Comparison of ENCODE assay signal across 8 mouse cellular contexts in the genomic region with DNA sequence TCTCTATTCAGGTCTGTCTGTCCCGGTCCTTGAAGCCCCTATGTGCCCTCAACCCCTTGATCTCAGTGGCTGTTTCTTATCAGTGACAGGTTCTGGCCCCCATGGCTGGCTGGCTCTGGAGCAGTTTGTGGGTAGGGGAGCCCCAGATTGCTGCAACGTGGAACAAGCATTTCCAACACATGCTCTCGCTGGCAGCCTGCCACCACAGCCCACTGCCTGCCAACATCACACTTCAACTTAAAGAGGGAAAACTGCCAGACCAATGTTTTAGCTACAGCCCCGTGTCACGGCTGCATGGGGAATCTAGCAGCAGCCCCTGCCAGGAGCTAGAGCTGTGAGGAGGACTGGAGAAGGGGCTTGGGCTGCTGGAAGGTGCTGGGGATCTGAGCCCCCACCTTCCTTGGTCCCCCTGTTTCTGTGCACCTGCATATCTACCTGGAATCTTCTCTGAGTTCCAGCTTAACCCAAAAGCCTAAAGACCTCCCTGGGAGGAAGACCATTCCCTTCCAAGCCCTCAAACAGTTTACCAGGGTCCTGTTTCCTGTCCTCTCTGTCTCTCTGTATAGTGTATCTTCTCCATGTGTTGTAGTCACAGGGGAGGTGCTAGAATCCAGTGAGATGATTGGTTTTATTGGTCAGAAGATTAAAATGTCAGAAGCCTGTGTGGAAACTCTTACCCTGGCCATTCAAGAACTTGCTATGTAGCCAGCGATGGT. TPM values are rescaled to one million over a fixed set of nuclear protein-coding genes. Genes with fewer than 3 reads are reported as not detected.
A peak's percentile ranks its signal among the peaks of the same experiment; 100 is the strongest.
DNase-seq lines count a peak whose midpoint lies in the region; ATAC-seq and TF ChIP-seq lines count a peak whose summit lies in the region.

No protein-coding gene starts in this region.

- H3K4me1 ChIP-seq in hindbrain, postnatal 0 days (ENCODE audit: insufficient read depth, low read length): 0 out of 2 replicates have a peak, but pooled peaks cover 6% of the 10 kb centered on the region
- H3K4me1 ChIP-seq in lung, postnatal 0 days (ENCODE audit: insufficient read depth, low read depth, low read length): no peaks in the 10 kb centered on the region; the same call in 1 of the 2 replicates

- TF ChIP-seq EP300 in lung, postnatal 0 days (IDR thresholded peaks at IDR 0.05): no peak

- H3K9me3 ChIP-seq in hindbrain, postnatal 0 days (ENCODE audit: low read length): no peaks in the 10 kb centered on the region
- no peaks in the 10 kb centered on the region for H3K9me3 ChIP-seq in lung, postnatal 0 days (ENCODE audit: low read length)

- peak; percentile 37 for DNase-seq in kidney, postnatal 14 days
- no peak for DNase-seq in kidney, adult 11 months
- peak; percentile 51 to 69 for DNase-seq in cerebellum, postnatal 25 days
- DNase-seq in hindbrain, postnatal 0 days (ENCODE audit: low spot score): peak; percentile 84
- DNase-seq in lung, postnatal 0 days (ENCODE audit: low spot score): peak; percentile 82
- no peak for DNase-seq in thymus, postnatal 36 days
- DNase-seq in adrenal gland, adult 2 months: no peak

- no peaks in the 10 kb centered on the region for H3K27me3 ChIP-seq in hindbrain, postnatal 0 days (ENCODE audit: insufficient read depth, low read length)
- no peaks in the 10 kb centered on the region for H3K27me3 ChIP-seq in lung, postnatal 0 days (replicated peaks; ENCODE audit: insufficient read depth, low read length)

- no peaks in the 10 kb centered on the region for H3K36me3 ChIP-seq in hindbrain, postnatal 0 days (ENCODE audit: insufficient read depth, low read length)
- no peaks in the 10 kb centered on the region for H3K36me3 ChIP-seq in lung, postnatal 0 days (ENCODE audit: insufficient read depth, low read length)

- no peak overlapping the region for H3K27ac ChIP-seq in hindbrain, postnatal 0 days
- no peak overlapping the region for H3K27ac ChIP-seq in lung, postnatal 0 days (ENCODE audit: low read length)

- H3K4me3 ChIP-seq in hindbrain, postnatal 0 days (ENCODE audit: low read length): no peak overlapping the region
- no peak overlapping the region for H3K4me3 ChIP-seq in lung, postnatal 0 days (ENCODE audit: low read depth, low read length)

- WGBS in hindbrain, postnatal 0 days: 38% methylated on average over 6 of the region's 6 CpGs
- WGBS in lung, postnatal 0 days: 21% methylated on average over 6 of the region's 6 CpGs

- no peak for TF ChIP-seq CTCF in hindbrain, postnatal 0 days (IDR thresholded peaks at IDR 0.05; ENCODE audit: low read depth)
- TF ChIP-seq CTCF in lung, postnatal 0 days (IDR thresholded peaks at IDR 0.05): no peak

- peak overlapping the region; percentile 6; the same call in 1 of the 2 replicates for H3K9ac ChIP-seq in hindbrain, postnatal 0 days (replicated peaks; ENCODE audit: low read length)
- H3K9ac ChIP-seq in lung, postnatal 0 days (replicated peaks; ENCODE audit: low read depth): no peak overlapping the region

- H3K4me2 ChIP-seq in hindbrain, postnatal 0 days (ENCODE audit: low read depth, low read length): no peak overlapping the region
- no peak overlapping the region for H3K4me2 ChIP-seq in lung, postnatal 0 days (replicated peaks; ENCODE audit: low read depth, low read length)

- ATAC-seq in hindbrain, postnatal 0 days: peak; percentile 61; the same call in 1 of the 2 replicates
- ATAC-seq in lung, postnatal 0 days: peak; percentile 74
- no peak for ATAC-seq in erythroblast, adult 5-6 weeks (replicated peaks; ENCODE audit: low FRiP score, poor library complexity, severe bottlenecking)

RNA-seq across cellular contexts. Expression of gene Nek6, which starts 50.5 kb away (rescaled TPM):
- 27.5 and 29.4 TPM in 2 replicates for total RNA-seq in hindbrain, postnatal 0 days (2014; rRNA removed)
- polyA plus RNA-seq in hindbrain, postnatal 0 days (2015; fragmentation: Nextera tagmentation; extraction: Ambion mirVana): 65.3 and 75.1 TPM in 2 replicates
- 57.8 and 69.4 TPM in 2 replicates for polyA plus RNA-seq in lung, postnatal 0 days (2015; fragmentation: Nextera tagmentation; extraction: Ambion mirVana)
- 0.38 and 1.9 TPM in 2 replicates for total RNA-seq in erythroblast, adult 5-6 weeks (2015; ENCODE audit: low replicate concordance)
- 0.14 and 1.9 TPM in 2 replicates for total RNA-seq in erythroblast, adult 5-6 weeks (2017; ENCODE audit: low replicate concordance)
- 10 to 100 TPM in 1 of 2 experiments, 1 to 10 TPM in 1; 7.6 to 20.6 TPM for total RNA-seq in adrenal gland, adult 2 months (2021)
- polyA plus RNA-seq in adrenal gland, adult 2 months (2012; rRNA removed): 17.2 and 23.7 TPM in 2 replicates

Comparison
In these comparisons a context has a peak if more than half of its experiments do, and no peak if none do; other contexts are left out.
1. DNase-seq: peak in kidney, postnatal 14 days (single experiment), cerebellum, postnatal 25 days (2 of 2), hindbrain, postnatal 0 days (single experiment) and lung, postnatal 0 days (single experiment); none in kidney, adult 11 months (single experiment), thymus, postnatal 36 days (0 of 2) and adrenal gland, adult 2 months (single experiment).